In genomic region chr2:25775991-25776390, GRCm38 (mm10) we compare ENCODE assay signal across 26 mouse cellular contexts. TPM values are rescaled to one million over a fixed set of nuclear protein-coding genes. Genes with fewer than 3 reads are reported as not detected.
A peak's percentile ranks its signal among the peaks of the same experiment; 100 is the strongest.
DNase-seq lines count a peak whose midpoint lies in the region; ATAC-seq lines count a peak whose summit lies in the region.
"Had no signal": no experiment of that assay in that cellular context is flagged by ENCODE, and none has a peak within 500 bp of the region (broad histone marks: within the 10 kb centered on the region; RNA-seq: fewer than 3 reads in every experiment).

No protein-coding gene starts in this region.

- H3K27me3 ChIP-seq in kidney, embryonic 14.5 days (ENCODE audit: control insufficient read depth, insufficient read depth, low read length), result no peaks in the 10 kb centered on the region
- H3K27me3 ChIP-seq: forebrain, embryonic 13.5 days; hindbrain, embryonic 12.5 days had no signal

- no peak overlapping the region for H3K9ac ChIP-seq in kidney, embryonic 14.5 days (ENCODE audit: low read depth, low read length)
- H3K9ac ChIP-seq: forebrain, embryonic 13.5 days; forebrain, postnatal 0 days; hindbrain, embryonic 12.5 days had no signal

- no peak overlapping the region for H3K27ac ChIP-seq in kidney, embryonic 14.5 days (ENCODE audit: low read depth, low read length)
- H3K27ac ChIP-seq: embryonic facial prominence, embryonic 10.5 days; forebrain, embryonic 13.5 days; gastrocnemius, adult 2 months; hindbrain, embryonic 12.5 days; hindbrain, postnatal 0 days had no signal

- DNase-seq in cerebellum, postnatal 10 days, result peak; percentile 41 to 45
- DNase-seq in cerebellum, adult 8-10 months, result no peak
- DNase-seq in kidney, adult 9 months, result peak; percentile 34
- peak; percentile 27 for DNase-seq in adrenal gland, adult 8-10 months
- peak; percentile 49 for DNase-seq in adrenal gland, postnatal 14 days
- DNase-seq in right cerebral cortex, postnatal 14 days, result no peak
- DNase-seq in right cerebral cortex, adult 18-20 months, result no peak
- DNase-seq: forebrain, postnatal 0 days; gastrocnemius, adult 2 months; gastrocnemius, postnatal 25 days; heart, postnatal 10 days; heart, postnatal 4 days; kidney, adult 18-20 months had no signal

- no peak overlapping the region for H3K4me3 ChIP-seq in kidney, embryonic 14.5 days (ENCODE audit: low read length)
- H3K4me3 ChIP-seq: embryonic facial prominence, embryonic 10.5 days; forebrain, embryonic 13.5 days; gastrocnemius, adult 2 months; hindbrain, embryonic 12.5 days had no signal

- H3K4me2 ChIP-seq in kidney, embryonic 14.5 days (replicated peaks; ENCODE audit: low read depth, low read length), result no peak overlapping the region
- H3K4me2 ChIP-seq: forebrain, embryonic 13.5 days; hindbrain, embryonic 12.5 days had no signal

- no peak for ATAC-seq in kidney, embryonic 14.5 days (ENCODE audit: low FRiP score, low TSS enrichment)
- ATAC-seq: activated CD4-positive, CD25-positive, alpha-beta regulatory T cell, adult 4 months; forebrain, embryonic 13.5 days; forebrain, postnatal 0 days; hindbrain, postnatal 0 days; Patski had no signal

- 59% methylated on average over 3 of the region's 3 CpGs for WGBS in kidney, embryonic 14.5 days

- H3K9me3 ChIP-seq in kidney, embryonic 14.5 days (ENCODE audit: control insufficient read depth, low read length), result no peaks in the 10 kb centered on the region
- H3K9me3 ChIP-seq: embryonic facial prominence, embryonic 10.5 days; forebrain, embryonic 13.5 days; hindbrain, embryonic 12.5 days had no signal

- no peaks in the 10 kb centered on the region for H3K4me1 ChIP-seq in kidney, embryonic 14.5 days (ENCODE audit: control insufficient read depth, insufficient read depth, low read length)
- H3K4me1 ChIP-seq: embryonic facial prominence, embryonic 10.5 days; forebrain, embryonic 13.5 days; hindbrain, embryonic 12.5 days had no signal

- H3K36me3 ChIP-seq in kidney, embryonic 14.5 days (ENCODE audit: control insufficient read depth, insufficient read depth, low read length), result no peaks in the 10 kb centered on the region
- H3K36me3 ChIP-seq: embryonic facial prominence, embryonic 10.5 days; hindbrain, embryonic 12.5 days had no signal

RNA-seq across cellular contexts. Expression of gene Lcn11, which starts 0.8 kb away (rescaled TPM):
- polyA plus RNA-seq in kidney, embryonic 14.5 days (2014; fragmentation: Nextera tagmentation; extraction: Ambion mirVana), result not detected in 2 replicates
- not detected for total RNA-seq in adrenal gland, adult 8-10 months (2022)
- not detected in 2 replicates for total RNA-seq in adrenal gland, postnatal 14 days (2021)
- total RNA-seq: CH12.LX; forebrain, postnatal 0 days; gastrocnemius, adult 2 months; gastrocnemius, postnatal 25 days; granulocyte monocyte progenitor cell, adult 5-6 weeks; heart, postnatal 10 days; heart, postnatal 4 days; hindbrain, postnatal 0 days had no signal
- polyA plus RNA-seq: activated CD4-positive, CD25-positive, alpha-beta regulatory T cell, adult 4 months; cerebellum, adult 2 months; embryonic facial prominence, embryonic 10.5 days; embryonic facial prominence, embryonic 14.5 days; forebrain, embryonic 13.5 days; forebrain, postnatal 0 days; heart, embryonic 14.5 days; hindbrain, embryonic 12.5 days; hindbrain, postnatal 0 days; intestine, embryonic 14.5 days; Patski had no signal

RNA-seq across cellular contexts. Expression of gene Gm13539, which starts 6.1 kb away (rescaled TPM):
- polyA plus RNA-seq in kidney, embryonic 14.5 days (2014; fragmentation: Nextera tagmentation; extraction: Ambion mirVana), result not detected in 2 replicates
- total RNA-seq in adrenal gland, adult 8-10 months (2022), result not detected
- not detected in 2 replicates for total RNA-seq in adrenal gland, postnatal 14 days (2021)
- total RNA-seq: CH12.LX; forebrain, postnatal 0 days; gastrocnemius, adult 2 months; gastrocnemius, postnatal 25 days; granulocyte monocyte progenitor cell, adult 5-6 weeks; heart, postnatal 10 days; heart, postnatal 4 days; hindbrain, postnatal 0 days had no signal
- polyA plus RNA-seq: activated CD4-positive, CD25-positive, alpha-beta regulatory T cell, adult 4 months; cerebellum, adult 2 months; embryonic facial prominence, embryonic 10.5 days; embryonic facial prominence, embryonic 14.5 days; forebrain, embryonic 13.5 days; forebrain, postnatal 0 days; heart, embryonic 14.5 days; hindbrain, embryonic 12.5 days; hindbrain, postnatal 0 days; intestine, embryonic 14.5 days; Patski had no signal

RNA-seq across cellular contexts. Expression of gene Lcn3, which starts 10.6 kb away (rescaled TPM):
- polyA plus RNA-seq in kidney, embryonic 14.5 days (2014; fragmentation: Nextera tagmentation; extraction: Ambion mirVana), result 0.45 TPM in 1 of 2 replicates, not detected in the other
- not detected for total RNA-seq in adrenal gland, adult 8-10 months (2022)
- not detected in 2 replicates for total RNA-seq in adrenal gland, postnatal 14 days (2021)
- total RNA-seq: CH12.LX; forebrain, postnatal 0 days; gastrocnemius, adult 2 months; gastrocnemius, postnatal 25 days; granulocyte monocyte progenitor cell, adult 5-6 weeks; heart, postnatal 10 days; heart, postnatal 4 days; hindbrain, postnatal 0 days had no signal
- polyA plus RNA-seq: activated CD4-positive, CD25-positive, alpha-beta regulatory T cell, adult 4 months; cerebellum, adult 2 months; embryonic facial prominence, embryonic 10.5 days; embryonic facial prominence, embryonic 14.5 days; forebrain, embryonic 13.5 days; forebrain, postnatal 0 days; heart, embryonic 14.5 days; hindbrain, embryonic 12.5 days; hindbrain, postnatal 0 days; intestine, embryonic 14.5 days; Patski had no signal

RNA-seq across cellular contexts. Expression of gene Obp2b, which starts 39.2 kb away (rescaled TPM):
- not detected in 2 replicates for polyA plus RNA-seq in kidney, embryonic 14.5 days (2014; fragmentation: Nextera tagmentation; extraction: Ambion mirVana)
- not detected for total RNA-seq in adrenal gland, adult 8-10 months (2022)
- total RNA-seq in adrenal gland, postnatal 14 days (2021), result not detected in 2 replicates
- total RNA-seq: CH12.LX; forebrain, postnatal 0 days; gastrocnemius, adult 2 months; gastrocnemius, postnatal 25 days; granulocyte monocyte progenitor cell, adult 5-6 weeks; heart, postnatal 10 days; heart, postnatal 4 days; hindbrain, postnatal 0 days had no signal
- polyA plus RNA-seq: activated CD4-positive, CD25-positive, alpha-beta regulatory T cell, adult 4 months; cerebellum, adult 2 months; embryonic facial prominence, embryonic 10.5 days; embryonic facial prominence, embryonic 14.5 days; forebrain, embryonic 13.5 days; forebrain, postnatal 0 days; heart, embryonic 14.5 days; hindbrain, embryonic 12.5 days; hindbrain, postnatal 0 days; intestine, embryonic 14.5 days; Patski had no signal

RNA-seq across cellular contexts. Expression of gene Glt6d1, which starts 39.7 kb away (rescaled TPM):
- not detected in 2 replicates for polyA plus RNA-seq in kidney, embryonic 14.5 days (2014; fragmentation: Nextera tagmentation; extraction: Ambion mirVana)
- not detected for total RNA-seq in adrenal gland, adult 8-10 months (2022)
- not detected in 2 replicates for total RNA-seq in adrenal gland, postnatal 14 days (2021)
- total RNA-seq: CH12.LX; forebrain, postnatal 0 days; gastrocnemius, adult 2 months; gastrocnemius, postnatal 25 days; granulocyte monocyte progenitor cell, adult 5-6 weeks; heart, postnatal 10 days; heart, postnatal 4 days; hindbrain, postnatal 0 days had no signal
- polyA plus RNA-seq: activated CD4-positive, CD25-positive, alpha-beta regulatory T cell, adult 4 months; cerebellum, adult 2 months; embryonic facial prominence, embryonic 10.5 days; embryonic facial prominence, embryonic 14.5 days; forebrain, embryonic 13.5 days; forebrain, postnatal 0 days; heart, embryonic 14.5 days; hindbrain, embryonic 12.5 days; hindbrain, postnatal 0 days; intestine, embryonic 14.5 days; Patski had no signal

Comparison
In these comparisons a context has a peak if more than half of its experiments do, and no peak if none do; other contexts are left out.
1. DNase-seq: peak in cerebellum, postnatal 10 days (2 of 2), kidney, adult 9 months (single experiment), adrenal gland, adult 8-10 months (single experiment) and adrenal gland, postnatal 14 days (single experiment); none in cerebellum, adult 8-10 months (single experiment), right cerebral cortex, postnatal 14 days (single experiment) and right cerebral cortex, adult 18-20 months (single experiment).